Mouse (Mus musculus) ES-E14 (cell line): ENCODE measurements around the gene Dnaaf3. TPM values are rescaled to one million over a fixed set of nuclear protein-coding genes. Genes with fewer than 3 reads are reported as not detected.

ENCODE experiments used
- DNase-seq: peaks from one replicate; pipeline ENCODE4 v3.0.0-alpha.2; 2013; ENCODE audit warnings: low read depth, low spot score
- H3K27ac ChIP-seq: 2 replicates; pipeline ENCODE4 v1.5.1; 2012; ENCODE audit warnings: low read depth, mild to moderate bottlenecking, low read length, moderate library complexity, mixed read lengths; ENCODE audit not compliant: poor library complexity, insufficient read depth, severe bottlenecking
- H3K36me3 ChIP-seq: 2 replicates; pipeline ENCODE4 v1.6.1; 2012; ENCODE audit warnings: mild to moderate bottlenecking, low read length, moderate library complexity, mixed read lengths; ENCODE audit not compliant: control insufficient read depth, poor library complexity, insufficient read depth, severe bottlenecking
- H3K4me1 ChIP-seq, 2 experiments: fragments of 150-350 bp in 1 of 2; sonication (generic) in 1 of 2; 2 replicates each; pipeline ENCODE4 v1.6.1; 2012; ENCODE audit warnings: low read length in 2 of 2, mild to moderate bottlenecking in 1 of 2, mixed read lengths in 1 of 2; ENCODE audit not compliant: control insufficient read depth in 2 of 2, insufficient read depth in 2 of 2, poor library complexity in 1 of 2
- H3K4me3 ChIP-seq, 2 experiments: fragments of 150-350 bp in 1 of 2; sonication (generic) in 1 of 2; 2 replicates each; pipeline ENCODE4 v1.5.1; 2012; ENCODE audit warnings: low read length in 2 of 2, low read depth in 1 of 2, mild to moderate bottlenecking in 1 of 2, mixed read lengths in 1 of 2; ENCODE audit not compliant: insufficient read depth in 1 of 2, poor library complexity in 1 of 2, severe bottlenecking in 1 of 2
- H3K9ac ChIP-seq: 2 replicates; pipeline ENCODE4 v1.6.1; 2012; ENCODE audit warnings: low read depth, mild to moderate bottlenecking, low read length, mixed read lengths; ENCODE audit not compliant: poor library complexity, insufficient read depth, severe bottlenecking
- H3K9me3 ChIP-seq: fragments of 150-350 bp; sonication (generic); 2 replicates; pipeline ENCODE4 v1.6.1; 2012; ENCODE audit warnings: low read depth, mild to moderate bottlenecking, low read length; ENCODE audit not compliant: control insufficient read depth, insufficient read depth
- CHD2 ChIP-seq: IDR thresholded peaks from 2 replicates; pipeline ENCODE4 v1.6.1; 2014; ENCODE audit warnings: mild to moderate bottlenecking, low read depth, low read length, inconsistent platforms
- HCFC1 ChIP-seq: IDR thresholded peaks from 2 replicates; pipeline ENCODE4 v1.6.1; 2012; ENCODE audit warnings: low read length, inconsistent platforms, borderline replicate concordance; ENCODE audit not compliant: insufficient read depth
- MAFK ChIP-seq: IDR thresholded peaks from 2 replicates; pipeline ENCODE4 v1.6.1; 2014; ENCODE audit warnings: mild to moderate bottlenecking, low read depth, low read length, inconsistent platforms; ENCODE audit not compliant: insufficient read depth
- ZC3H11A ChIP-seq: IDR thresholded peaks from 2 replicates; pipeline ENCODE4 v1.6.1; 2012; ENCODE audit warnings: low read depth, mild to moderate bottlenecking, inconsistent platforms, low read length, borderline replicate concordance
- ZNF384 ChIP-seq: IDR thresholded peaks from 2 replicates; pipeline ENCODE4 v1.6.1; 2012; ENCODE audit warnings: low read depth, low read length, inconsistent platforms
- in situ Hi-C, 2 experiments: fragments of 600-800 bp; cut with MboI; formaldehyde crosslinking; loops; one replicate each; pipeline ENCODE4 v1.15.1; 2025; ENCODE audit warnings: low sequenced_read_pairs in 2 of 2, inconsistent platforms in 1 of 2; ENCODE audit not compliant: unreplicated experiment in 2 of 2
- total RNA-seq: library from RNA; depleted of rRNA; stranded (reverse); fragments of 300-350 nt; gene quantifications from 2 replicates; pipeline ENCODE4 v1.2.3, GENCODE M21; 2012

Dnaaf3 gene
- total RNA-seq, 1 experiment: 3.1 TPM

GRCm38 (mm10) chr7:4491308-4491707 is 40.9 kb downstream of the Dnaaf3 start:
- peaks cover 14% of the 10 kb centered on the region; the same call in 1 of the 2 replicates for H3K36me3 ChIP-seq
- no peaks in the 10 kb centered on the region for H3K9me3 ChIP-seq
- in situ Hi-C loops: no loop called here
- H3K27ac ChIP-seq: no peak overlapping the region
- no peak overlapping the region for H3K9ac ChIP-seq
- no peak for TF ChIP-seq ZNF384
- TF ChIP-seq HCFC1: no peak
- TF ChIP-seq CHD2: no peak
- no peak for TF ChIP-seq MAFK
- no peak for TF ChIP-seq ZC3H11A
- no peaks in the 10 kb centered on the region for H3K4me1 ChIP-seq
- no peak overlapping the region for H3K4me3 ChIP-seq
- DNase-seq: no peak

DNA sequence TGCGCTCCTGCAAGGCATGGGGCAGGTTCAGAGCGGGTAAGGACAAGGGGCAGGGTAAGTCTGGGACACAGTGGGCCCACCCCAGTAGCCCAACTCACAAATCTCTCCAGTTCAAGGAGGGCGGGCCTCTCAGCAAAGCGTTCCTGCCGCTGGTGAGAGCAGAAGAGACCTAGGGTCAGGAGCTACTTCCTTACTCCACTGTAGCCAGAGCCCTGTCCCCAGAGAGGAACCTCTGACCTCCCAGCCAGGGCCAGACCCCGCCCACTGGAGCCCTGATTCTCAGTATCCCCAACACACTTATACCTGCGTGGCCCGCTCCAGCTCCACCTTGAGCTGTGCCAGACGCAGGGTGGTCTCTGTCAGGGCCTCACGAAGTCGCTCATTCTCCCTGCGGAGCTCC is 50.0 kb downstream of the Dnaaf3 start:
- peaks cover 26% of the 10 kb centered on the region; the same call in 1 of the 2 replicates for H3K36me3 ChIP-seq
- no peaks in the 10 kb centered on the region for H3K9me3 ChIP-seq
- peak overlapping the region in 1 of 2 experiments; percentile 11; a peak in 1 of 4 replicates for H3K4me3 ChIP-seq
- TF ChIP-seq ZC3H11A: no peak
- no peak for TF ChIP-seq ZNF384
- TF ChIP-seq HCFC1: no peak
- TF ChIP-seq MAFK: no peak
- TF ChIP-seq CHD2: no peak
- DNase-seq: no peak
- H3K27ac ChIP-seq: no peak overlapping the region
- peaks cover 1 to 5% of the 10 kb centered on the region in 2 experiments; a peak in 2 of 4 replicates for H3K4me1 ChIP-seq
- no peak overlapping the region for H3K9ac ChIP-seq
- in situ Hi-C loops: no loop called here

DNA sequence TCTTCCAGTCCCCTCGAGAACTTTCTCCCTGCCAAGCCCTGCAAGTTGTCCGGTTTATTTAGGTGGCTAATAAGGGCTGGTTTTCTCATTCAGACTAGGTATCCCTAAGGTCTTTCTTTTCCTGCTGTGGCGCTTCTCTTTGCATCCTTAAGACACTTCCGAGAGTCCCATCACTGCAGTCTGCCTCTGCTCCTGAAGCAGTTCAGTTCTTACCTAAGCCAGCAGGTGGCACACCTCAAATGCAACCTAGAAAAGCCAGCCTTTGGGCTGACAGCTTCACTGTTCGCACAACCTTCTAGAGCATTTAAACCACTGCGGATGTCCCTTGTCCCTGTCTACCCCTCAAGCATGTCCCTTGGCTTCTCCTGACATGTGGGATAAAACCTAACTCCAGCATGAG is 52.6 kb downstream of the Dnaaf3 start:
- no peak overlapping the region for H3K27ac ChIP-seq
- no peak overlapping the region for H3K9ac ChIP-seq
- DNase-seq: peak; percentile 47
- no peaks in the 10 kb centered on the region for H3K9me3 ChIP-seq
- in situ Hi-C loops: no loop called here
- TF ChIP-seq ZC3H11A: peak; percentile 18; the same call in 1 of the 2 replicates
- no peak for TF ChIP-seq CHD2
- no peak for TF ChIP-seq MAFK
- TF ChIP-seq ZNF384: no peak
- TF ChIP-seq HCFC1: no peak
- H3K4me1 ChIP-seq: peaks cover 1 to 5% of the 10 kb centered on the region in 2 experiments; a peak in 2 of 4 replicates
- peaks cover 10% of the 10 kb centered on the region; the same call in 1 of the 2 replicates for H3K36me3 ChIP-seq
- no peak overlapping the region for H3K4me3 ChIP-seq

DNA sequence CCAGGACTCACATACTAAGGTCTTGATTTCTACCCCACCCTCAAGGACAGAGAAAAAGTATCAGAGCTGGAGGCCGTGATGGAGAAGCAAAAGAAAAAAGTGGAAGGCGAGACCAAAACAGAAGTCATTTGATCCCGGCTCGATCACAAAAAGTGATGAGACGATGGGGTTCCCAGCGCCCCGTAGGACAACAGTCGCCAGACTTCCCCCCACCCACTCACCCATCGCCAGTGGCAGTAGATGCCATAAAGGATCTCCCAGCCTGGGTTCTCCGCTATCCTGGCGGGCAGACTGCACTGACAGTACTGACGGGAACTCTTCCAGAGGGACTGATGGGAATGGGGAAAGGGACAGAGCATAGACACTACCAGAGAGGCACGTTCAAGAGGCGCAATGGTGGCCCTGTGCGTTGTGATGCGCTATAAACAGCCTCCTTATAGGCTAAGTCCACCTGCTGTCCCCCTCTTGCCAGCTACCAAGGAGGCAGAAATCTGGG is 53.4 kb downstream of the Dnaaf3 start:
- TF ChIP-seq ZC3H11A (no peak), HCFC1 (no peak), CHD2 (no peak), ZNF384 (no peak), MAFK (no peak)

More for the DNA sequence above, 53.4 kb downstream of the Dnaaf3 start:
- Histone ChIP-seq H3K9ac (peak overlapping the region; percentile 50; the same call in 1 of the 2 replicates), H3K9me3 (no peaks in the 10 kb centered on the region), H3K27ac (no peak overlapping the region), H3K36me3 (peaks cover 5% of the 10 kb centered on the region; the same call in 1 of the 2 replicates), H3K4me1 (peaks cover 1 to 5% of the 10 kb centered on the region in 2 experiments; a peak in 2 of 4 replicates), H3K4me3 (peak overlapping the region; percentile 69 to 85)
- no peak for DNase-seq
- in situ Hi-C loops: no loop called here
